Mouse (Mus musculus): ENCODE measurements at regions not wholly inside any gene's neighbourhood (a gene's known extent, or its start where the extent isn't known, plus 50 kb on each side); places are given as distances from the start of the nearest gene placed in this dataset.

DNA sequence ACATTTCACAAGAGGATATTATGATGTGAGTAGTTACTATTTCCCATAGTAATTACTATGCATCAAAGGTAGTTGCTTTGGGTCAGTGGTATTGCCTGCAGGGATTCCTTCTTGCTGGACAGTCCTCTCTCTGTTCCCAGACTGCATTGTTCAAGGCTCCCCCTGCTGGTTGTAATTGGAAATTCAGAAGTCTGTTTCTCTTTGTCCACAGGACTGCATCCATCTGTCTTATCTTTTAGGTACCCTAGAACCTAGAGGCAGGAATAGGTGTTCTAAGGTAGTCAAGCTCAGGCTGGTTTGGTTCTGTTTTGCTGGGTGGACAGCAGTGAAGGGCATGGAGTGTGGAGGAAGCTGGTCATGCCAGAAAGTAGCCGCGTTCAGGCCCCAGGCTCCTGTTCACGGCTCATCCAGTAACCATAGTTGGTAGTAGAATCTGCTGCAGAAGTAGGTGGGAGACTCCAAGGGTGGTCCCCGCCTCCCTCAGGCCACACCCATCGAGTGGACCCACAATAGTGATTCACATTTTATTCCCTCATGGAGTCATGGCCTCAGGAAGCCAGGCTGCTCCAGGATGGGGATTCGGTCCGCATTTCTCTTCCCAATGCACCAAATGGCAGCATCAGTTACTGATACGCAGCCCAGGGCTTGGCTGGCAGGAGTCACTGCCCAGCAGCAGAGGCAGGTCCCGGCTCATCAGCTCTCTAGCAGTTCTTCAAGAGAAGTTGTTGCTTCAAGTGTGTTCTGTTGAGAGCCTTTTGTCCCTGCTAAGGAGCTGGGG is 51.7 kb upstream of the Caprin1 start:
- peak; percentile 53 for DNase-seq (ENCODE audit: low spot score)

DNA sequence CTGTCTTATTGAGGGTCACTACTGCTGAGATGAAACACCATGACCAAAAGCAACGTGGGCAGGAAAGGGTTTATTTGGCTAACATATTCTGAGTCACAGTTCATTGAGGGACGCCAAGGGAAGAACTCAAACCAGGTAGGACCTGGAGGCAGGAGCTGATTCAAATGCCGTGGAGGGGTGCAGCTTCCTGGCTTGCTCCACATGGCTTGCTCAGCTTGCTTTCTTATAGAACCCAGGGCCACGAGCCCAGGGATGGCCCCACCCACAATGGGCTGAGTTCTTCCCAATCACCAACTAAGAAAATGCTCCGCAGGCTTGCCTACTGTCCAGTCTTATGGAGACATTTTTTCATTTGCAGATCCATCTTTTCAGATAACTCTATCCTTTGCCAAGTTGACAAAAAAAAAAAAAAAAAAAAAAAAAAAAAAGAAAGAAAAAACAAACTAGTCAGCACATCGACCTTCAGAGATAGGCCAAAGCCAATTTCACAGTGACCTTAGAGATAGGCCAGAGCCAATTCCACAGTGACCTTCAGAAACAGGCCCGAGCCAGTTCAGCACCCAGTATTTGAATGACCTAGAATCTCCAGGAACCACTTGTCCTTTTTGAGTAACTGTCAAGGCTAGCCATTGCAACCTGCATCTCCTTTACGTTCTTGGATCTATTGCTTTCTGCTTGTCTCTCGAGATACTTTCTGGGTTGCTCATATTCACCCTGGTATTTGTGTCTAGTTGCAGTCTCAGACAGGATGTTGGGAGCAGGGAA is 52.5 kb upstream of the Caprin1 start:
- DNase-seq (ENCODE audit: low spot score), result no peak

DNA sequence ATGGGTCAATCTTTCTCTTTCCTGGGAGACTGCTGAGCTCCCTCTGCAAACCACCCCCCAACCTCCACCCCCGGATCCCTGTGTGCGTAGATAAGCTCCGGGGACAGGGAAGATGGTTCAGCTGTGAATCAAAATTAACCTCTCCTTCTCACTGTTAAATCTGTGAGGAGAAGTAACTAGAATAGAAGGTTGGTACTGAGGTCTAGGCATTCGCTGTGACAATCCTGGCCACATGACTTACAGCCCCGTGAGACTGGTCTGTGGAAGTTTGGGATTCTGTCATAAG is 53.0 kb upstream of the Caprin1 start:
- DNase-seq (ENCODE audit: low spot score), result no peak

DNA sequence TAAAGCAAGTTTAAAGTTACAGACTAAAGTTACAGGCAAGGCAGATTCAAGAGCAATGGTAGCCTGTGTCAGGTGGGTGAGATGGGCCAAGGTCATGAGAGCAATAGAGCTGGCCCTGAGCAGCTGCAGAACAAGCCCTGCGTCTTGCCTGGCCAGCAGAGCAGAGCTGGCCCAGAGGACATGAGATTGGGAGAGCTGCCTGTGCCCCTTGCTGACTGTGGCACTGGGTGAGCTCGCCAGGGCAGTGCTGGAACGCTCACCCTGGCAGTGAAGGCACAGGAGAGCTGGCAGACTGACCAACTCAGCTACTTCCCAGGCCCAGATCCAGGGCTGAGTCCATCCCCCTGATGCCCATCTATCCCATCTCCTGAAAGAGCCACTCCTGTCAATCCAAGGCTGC is 53.7 kb upstream of the Caprin1 start:
- peak; percentile 68 for DNase-seq (ENCODE audit: low spot score)

DNA sequence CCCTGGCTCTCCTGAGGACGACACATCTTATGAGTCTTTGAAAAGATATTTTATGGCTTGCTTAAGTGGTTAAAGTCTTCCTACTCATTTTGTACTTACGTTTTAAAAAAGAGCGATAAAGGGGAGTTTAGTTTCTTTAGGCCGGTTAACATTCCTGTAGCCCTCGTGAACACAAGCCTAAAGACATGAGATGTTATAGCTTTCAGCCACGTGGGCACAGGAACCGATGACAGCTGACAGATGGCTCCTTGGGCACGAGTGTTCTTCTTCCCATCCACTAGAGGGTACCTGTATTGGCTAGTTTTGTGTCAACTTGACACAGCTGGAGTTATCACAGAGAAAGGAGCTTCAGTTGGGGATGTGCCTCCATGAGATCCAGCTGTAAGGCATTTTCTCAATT is 63.8 kb upstream of the Caprin1 start:
- no peak for DNase-seq (ENCODE audit: low spot score)

DNA sequence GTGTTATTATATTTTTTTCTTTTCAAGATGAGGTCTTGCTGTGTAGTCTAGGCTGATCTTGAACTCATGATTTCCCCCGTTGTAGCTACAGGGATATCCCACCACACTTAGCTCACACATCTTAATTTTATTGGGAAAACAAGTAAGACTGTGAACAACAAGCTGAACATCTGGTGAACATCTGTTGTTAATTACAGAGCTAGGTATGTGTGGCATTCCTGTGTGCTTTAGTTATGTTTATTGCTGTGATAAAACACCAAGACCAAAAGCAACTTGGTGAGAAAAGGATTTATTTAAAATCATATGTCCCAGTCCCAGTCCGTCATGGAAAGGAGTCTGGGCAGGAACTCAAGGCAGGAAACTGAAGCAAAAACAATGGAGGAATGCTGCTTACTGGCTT is 66.8 kb upstream of the Caprin1 start:
- DNase-seq (ENCODE audit: low spot score), result no peak

DNA sequence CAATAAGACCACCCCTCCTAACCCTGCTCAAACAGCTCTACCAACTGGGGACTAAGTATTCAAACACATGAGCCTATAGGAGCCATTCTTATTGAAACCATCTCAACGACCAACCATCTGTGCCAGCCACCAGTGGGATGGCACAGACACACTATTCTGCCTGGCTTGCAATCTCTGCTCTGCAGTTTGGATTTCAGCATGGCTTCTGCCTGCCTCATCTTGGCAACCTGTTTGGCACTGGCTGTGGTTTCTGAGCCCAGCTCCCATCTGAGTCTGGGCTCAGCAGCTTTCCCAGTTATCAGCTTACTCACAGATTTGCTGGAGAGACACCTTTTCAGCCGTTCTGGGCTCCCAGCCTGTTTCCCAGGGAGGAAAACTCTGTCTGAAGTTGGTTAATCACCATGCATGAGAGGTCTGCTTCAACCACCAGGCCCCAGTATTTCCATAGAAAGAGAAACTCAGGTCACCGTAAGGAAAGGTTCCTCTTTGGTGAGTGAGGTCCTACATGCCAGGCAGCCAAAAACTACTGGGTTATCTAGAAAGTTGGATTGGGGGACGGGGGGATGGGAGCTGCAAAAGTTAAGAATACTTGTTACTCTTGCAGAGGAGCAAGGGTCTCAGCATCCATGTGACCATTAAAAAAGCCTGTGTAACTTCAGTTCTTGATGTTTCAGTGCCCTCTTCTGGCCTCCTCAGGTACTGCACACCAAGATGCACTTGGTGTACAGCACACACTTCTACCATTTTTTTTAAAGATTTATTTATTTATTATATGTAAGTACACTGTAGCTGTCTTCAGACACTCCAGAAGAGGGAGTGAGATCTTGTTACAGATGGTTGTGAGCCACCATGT is 68.1 kb upstream of the Caprin1 start:
- DNase-seq (ENCODE audit: low spot score), result peak; percentile 51

DNA sequence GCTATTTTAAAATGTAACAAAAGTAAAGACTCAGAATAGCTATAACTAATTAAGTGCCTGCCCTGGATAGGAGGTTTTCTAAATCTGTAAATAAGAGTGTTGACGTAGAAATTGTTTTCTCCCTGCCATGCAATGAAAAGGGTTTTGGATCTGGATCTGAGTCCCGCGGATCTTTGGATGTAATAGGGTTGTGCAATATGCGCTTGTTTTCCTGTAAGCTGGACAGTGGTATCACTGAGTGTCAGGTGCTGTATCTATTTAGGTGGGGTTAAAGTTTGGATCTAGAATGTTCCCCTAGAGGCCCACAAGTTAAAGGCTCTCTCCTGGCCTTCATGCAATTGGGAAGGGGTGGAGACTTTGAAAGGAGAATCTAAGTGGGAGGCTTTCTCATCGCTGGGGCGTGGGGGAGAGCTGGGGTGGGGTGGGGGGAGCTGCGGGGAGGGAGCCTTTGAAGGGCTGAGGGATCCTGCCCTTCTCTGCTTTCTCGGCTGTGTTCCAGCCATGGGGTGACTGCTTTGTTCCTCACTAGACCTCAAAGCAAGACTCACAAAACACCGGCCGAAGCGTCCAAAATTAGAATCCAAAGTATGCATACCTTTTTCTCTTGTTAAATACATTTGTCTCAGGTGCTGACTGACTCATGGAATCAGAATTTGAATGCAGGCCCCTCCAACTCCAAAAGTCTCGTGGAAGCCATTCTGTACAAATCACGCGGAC is 70.0 kb upstream of the Caprin1 start:
- no peak for DNase-seq (ENCODE audit: low spot score)

DNA sequence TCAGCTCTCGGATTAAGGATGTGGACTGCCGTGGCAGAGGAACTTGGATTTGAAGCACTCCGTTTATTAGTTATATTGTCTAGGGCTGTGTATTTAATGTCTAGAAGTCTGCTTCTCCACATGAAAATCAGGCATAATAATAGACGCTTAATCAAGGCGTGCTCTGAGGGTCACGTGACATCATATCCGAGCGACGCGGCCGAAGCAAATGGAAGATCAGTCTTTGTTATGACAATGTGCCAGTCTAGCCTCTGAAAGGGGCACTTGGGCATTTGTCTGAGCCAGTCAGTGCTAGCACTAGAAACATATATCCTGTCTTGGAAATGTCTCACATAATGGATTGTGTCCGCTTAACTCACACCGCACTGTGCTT is 70.5 kb upstream of the Caprin1 start:
- DNase-seq (ENCODE audit: low spot score), result no peak

DNA sequence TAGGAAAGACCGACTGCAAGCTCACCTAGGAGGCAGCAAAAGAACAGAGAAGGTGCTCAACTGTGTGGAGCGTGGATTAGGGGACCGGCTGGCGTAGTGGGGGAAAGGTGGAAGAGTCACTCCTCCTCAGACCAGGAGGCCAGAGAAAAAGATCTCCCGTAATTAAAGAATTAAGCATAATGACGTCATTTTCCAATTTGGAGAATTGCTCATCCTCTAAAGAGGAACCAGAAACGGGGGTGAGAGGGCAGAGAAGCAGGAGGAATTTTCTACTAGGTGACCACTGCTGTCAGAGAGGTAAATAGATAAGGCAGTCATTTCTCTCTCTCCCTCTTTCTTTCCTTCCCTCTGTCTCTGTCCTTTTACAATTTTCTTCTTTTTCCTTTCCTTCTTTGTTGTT is 71.2 kb upstream of the Caprin1 start:
- no peak for DNase-seq (ENCODE audit: low spot score)

DNA sequence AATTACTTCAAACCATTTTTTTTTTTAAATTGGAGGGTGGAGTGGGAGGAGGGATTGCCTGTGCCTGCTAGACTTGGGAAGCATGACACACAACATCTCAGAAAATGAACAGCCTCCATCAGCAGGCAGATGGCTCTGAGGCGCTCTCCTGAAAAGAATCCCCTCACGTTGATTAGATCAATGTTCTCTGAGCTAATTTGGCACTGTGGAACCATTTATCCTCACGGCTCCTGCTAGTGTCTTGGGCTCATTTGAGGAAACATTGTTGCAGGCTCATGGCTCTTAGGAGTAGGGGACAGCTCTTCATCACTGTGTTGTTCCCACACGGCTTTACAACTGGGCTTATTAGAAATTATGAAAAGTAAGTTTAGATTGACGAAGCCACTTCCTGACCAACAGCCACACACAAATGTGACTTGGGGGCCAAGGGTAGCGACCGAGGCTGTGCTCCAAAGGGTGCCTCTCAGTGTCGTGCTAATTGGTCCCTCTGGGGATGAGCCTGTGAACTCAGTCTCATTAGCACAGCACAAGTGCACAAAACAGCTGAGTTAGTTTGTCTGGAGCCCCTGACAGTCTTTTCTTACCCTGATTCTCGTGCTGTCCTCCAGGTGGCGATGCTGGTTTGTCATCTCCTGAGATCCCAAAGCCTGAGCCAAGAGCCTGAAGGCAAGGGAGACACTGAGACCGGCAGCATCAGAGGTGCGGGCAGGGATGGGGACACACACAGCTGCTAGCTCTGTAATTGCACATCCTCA is 74.2 kb upstream of the Caprin1 start:
- DNase-seq (ENCODE audit: low spot score), result peak; percentile 86

DNA sequence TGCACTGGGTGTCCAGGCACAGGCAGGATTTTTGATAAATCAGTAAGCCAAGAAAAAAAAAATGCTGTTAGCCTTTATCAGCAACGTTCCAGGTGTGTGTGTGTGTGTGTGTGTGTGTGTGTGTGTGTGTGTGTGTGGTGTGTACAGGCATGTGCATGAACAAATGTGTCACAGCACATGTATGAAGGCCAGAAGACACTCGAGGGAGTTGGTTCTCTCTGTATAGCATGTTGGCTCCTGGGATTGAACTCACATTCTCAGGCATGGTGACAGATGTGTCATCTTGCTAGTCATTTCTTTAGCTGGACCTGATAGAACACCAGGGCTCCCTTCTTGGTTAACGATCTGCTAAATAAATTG is 74.8 kb upstream of the Caprin1 start:
- no peak for DNase-seq (ENCODE audit: low spot score)

DNA sequence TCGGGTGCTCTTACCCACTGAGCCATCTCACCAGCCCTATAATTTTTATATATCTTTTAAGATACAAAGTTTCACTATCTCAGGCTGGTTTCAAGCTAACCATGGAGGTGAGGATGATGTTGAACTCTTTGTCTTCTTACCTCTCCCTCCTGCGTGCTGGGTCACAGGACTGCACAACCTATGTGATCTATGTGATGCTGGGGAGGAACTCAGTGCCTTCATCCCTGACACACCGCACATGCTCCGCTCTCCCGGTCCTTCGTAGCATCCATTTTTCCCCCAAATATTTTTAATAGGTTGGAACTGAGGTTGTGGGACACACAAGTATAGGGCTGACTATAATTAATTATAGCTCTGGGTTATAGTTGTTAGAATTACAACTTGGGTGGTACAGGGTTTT is 75.9 kb upstream of the Caprin1 start:
- DNase-seq (ENCODE audit: low spot score), result no peak

DNA sequence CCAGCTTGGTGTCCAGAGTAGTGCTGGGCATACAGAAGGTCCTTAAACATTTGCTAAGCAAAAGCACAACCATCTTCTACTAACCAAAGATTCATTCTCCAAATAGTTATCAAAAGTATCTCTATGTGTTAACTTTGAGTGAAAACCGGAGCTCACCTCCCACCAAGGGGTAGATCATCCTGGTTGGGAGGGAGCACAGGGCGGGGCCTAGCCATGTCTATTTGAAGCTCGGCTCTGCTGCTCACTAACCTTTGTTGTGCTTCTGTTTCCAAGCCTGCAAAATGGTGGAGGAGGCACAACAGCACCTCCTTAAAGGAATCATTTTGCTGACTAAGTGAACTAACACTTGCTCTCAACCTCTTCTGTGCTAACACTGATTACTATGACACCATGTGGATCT is 77.0 kb upstream of the Caprin1 start:
- no peak for DNase-seq (ENCODE audit: low spot score)

DNA sequence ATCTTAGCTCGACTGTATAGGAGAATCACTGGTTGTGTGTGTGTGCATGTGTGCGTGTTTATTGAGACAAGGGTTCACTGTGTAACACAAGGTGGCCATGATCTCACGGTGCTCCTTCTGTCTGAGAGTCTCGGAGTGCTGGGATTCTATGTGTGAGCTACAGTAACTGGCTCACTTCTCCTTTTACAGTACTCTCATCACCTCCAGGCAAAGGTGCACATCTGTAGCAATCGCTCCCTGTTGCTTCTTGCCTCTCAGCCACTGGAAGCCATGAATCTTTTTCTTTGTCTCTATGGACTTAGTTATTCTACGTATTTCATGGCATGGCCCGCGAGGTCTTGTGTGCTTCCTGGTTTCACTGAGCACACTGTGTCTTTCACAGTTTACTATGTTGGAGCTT is 78.3 kb upstream of the Caprin1 start:
- no peak for DNase-seq (ENCODE audit: low spot score)

DNA sequence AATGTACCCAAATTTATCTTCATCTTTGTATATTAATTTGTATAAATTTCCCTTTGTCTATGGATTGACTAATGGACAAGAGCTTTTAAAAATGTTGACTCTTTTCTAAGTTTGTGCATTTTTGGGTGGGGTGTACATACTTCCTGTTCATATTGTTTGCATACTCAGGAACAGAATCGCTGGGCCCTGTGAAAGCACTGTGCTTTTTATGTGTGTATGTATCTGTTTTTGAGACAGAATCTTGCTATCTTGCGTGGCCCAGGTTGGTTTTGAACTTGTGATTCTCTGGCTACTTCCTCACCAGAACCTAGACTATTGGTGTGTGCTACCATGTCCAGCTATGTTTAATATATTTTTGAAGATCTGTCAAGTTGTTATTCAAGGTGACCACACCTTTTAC is 78.8 kb upstream of the Caprin1 start:
- no peak for DNase-seq (ENCODE audit: low spot score)

DNA sequence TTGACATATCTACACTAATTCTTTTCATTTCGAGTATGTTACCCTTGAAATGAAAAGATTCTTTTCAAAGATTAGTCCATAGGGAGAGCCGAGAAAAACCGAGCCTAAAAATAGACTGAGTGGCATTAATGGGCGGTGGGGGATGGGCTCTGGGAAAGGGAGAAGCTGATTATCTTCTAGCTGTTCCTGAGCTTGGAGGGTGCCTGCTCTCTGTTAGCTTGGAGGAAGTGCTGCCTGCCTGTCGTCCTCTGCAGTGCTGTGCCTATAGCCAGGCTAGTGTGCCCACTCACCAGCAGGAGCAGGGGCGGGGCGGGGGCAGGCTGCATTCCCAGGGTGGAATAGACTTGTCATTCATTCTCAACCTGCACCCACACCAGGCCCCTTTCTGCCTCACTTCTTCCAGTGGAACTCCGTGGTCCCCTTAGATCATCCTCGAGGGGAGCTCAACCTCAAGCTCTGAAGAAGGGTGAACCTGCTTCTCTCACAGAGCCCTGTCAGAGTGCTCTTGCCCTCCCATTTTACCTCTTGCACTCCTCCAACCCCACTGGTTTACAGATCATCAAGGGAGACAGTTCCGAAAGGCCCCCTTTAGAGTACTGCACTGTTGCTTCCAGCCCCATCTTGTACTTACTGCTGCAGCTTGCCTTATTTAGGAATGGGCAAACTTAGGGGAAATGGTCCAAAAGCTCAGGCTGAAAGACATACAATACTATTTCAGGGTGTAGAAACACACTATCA is 76.6 kb upstream of the Lmo2 start:
- DNase-seq (ENCODE audit: low spot score), result no peak

DNA sequence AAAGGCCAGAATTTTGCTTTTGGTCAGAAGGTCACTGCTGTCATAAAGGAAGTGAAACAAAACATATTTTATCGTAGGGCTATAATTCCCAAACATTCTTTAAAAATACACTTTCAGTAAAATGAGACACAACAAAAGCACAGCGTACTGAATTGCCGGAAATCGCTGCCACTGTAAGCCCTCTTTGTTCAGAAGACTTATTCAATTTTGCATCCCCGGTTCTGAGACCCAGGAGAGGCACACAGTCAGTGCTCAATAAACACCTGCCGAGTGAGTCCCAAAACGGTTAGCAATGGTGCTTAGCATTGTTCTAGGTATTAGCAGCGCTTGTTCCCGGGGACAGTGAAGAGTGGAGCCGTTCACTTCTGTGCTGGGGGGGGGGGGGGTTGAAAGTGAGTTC is 72.9 kb upstream of the Lmo2 start:
- DNase-seq (ENCODE audit: low spot score), result no peak

DNA sequence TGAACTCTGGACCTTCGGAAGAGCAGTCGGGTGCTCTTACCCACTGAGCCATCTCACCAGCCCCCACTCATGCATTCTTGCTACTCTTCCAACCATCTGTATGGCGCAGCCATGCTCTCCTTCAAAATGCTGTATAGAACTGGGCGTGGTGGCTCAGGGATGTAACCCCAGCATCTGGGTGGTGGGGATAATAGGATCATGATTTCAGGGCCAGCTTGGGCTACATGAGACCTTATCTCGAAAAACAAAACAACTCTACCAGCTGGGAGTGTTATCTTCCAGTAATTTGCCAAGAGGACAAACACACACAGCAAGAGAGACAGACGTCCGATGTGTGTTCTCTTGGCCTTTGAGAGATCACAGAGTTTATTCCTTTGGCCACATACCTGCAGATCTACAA is 69.8 kb upstream of the Lmo2 start:
- DNase-seq (ENCODE audit: low spot score), result no peak

DNA sequence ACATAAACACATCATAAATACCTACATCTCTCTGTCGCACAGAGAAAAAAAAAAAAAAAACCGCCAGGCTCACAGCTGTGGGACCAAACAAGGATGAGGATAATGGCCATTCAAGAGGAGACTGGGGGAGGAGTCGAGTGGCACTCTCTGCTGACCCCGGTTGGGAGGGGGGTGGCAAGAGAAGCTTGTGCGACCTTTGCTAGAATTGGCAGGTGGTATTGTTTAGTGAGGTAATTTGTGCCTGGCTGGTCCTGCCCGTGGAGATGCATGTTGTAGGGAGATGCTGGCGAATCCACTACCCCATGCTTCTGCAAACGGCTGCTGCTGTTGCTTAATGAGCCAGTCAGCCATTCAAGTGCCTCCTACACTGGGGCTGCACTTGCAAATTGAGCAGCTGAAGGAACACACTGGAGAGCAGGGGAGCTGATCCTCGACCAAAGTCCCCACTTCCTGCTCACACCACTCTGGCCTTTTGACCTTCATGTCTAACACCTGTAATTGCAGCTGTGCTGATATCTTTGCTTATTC is 66.5 kb upstream of the Lmo2 start:
- DNase-seq (ENCODE audit: low spot score), result no peak
